Mouse (Mus musculus) kidney, adult 2 months (tissue): ENCODE measurements at regions not wholly inside any gene's neighbourhood (a gene's known extent, or its start where the extent isn't known, plus 50 kb on each side); places are given as distances from the start of the nearest gene placed in this dataset.

Experiments
- CTCF ChIP-seq: fragments of 200-500 bp; conservative IDR thresholded peaks from 2 replicates; pipeline ENCODE4 v1.5.1; 2011; ENCODE audit warnings: low read depth, mild to moderate bottlenecking, control low read depth, low read length, moderate library complexity, mixed read lengths; ENCODE audit not compliant: insufficient read depth, insufficient read length
- POLR2A ChIP-seq: fragments of 200-500 bp; IDR thresholded peaks from one replicate; pipeline ENCODE4 v1.6.1; 2011; ENCODE audit warnings: low read depth, low read length, control low read depth

DNA sequence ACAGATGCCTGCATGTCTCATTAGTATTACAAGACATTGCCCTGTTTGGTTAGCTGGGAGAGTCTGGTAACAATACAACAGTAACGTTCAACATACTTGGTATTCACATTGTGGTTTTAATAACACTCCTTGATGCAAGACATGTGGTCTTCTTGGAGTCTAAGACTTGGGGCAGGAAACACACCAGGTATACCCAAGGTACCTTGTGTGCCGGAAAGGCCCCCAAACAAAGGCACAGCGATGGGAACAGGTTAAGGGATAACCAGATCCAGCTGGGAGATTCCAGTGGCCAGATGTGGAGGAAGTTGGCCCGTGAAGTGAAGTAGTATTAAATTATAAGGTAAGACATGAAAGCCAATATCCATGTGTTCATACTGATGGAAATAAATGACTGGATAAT is 71.9 kb upstream of the Mphosph6 start:
- TF ChIP-seq POLR2A, result no peak
- TF ChIP-seq CTCF, result no peak
